Mouse (Mus musculus): ENCODE measurements around the gene Fggy. TPM values are rescaled to one million over a fixed set of nuclear protein-coding genes. Genes with fewer than 3 reads are reported as not detected.

The Fggy gene
- polyA plus RNA-seq, 1 experiment from 2014 or later, result 6.4 TPM

GRCm38 (mm10) chr4:95917703-95918102 lies 360.4 kb downstream of the Fggy start:
- peaks cover 4% of the 10 kb centered on the region; the same call in 1 of the 2 replicates for H3K4me1 ChIP-seq (ENCODE audit: control insufficient read depth, insufficient read depth, low read length)

GRCm38 (mm10) chr4:95920448-95920847 lies 363.1 kb downstream of the Fggy start:
- WGBS, result 62% methylated on average over 4 of the region's 4 CpGs
- Histone ChIP-seq H3K27me3 (ENCODE audit: control insufficient read depth, insufficient read depth, low read length) (no peaks in the 10 kb centered on the region), H3K36me3 (ENCODE audit: control insufficient read depth, insufficient read depth) (no peaks in the 10 kb centered on the region), H3K4me2 (ENCODE audit: low read depth, low read length) (no peak overlapping the region), H3K9me3 (replicated peaks; ENCODE audit: control insufficient read depth, low read length) (no peaks in the 10 kb centered on the region), H3K27ac (ENCODE audit: low read length) (no peak overlapping the region), H3K4me1 (ENCODE audit: control insufficient read depth, insufficient read depth, low read length) (peaks cover 7% of the 10 kb centered on the region; the same call in 1 of the 2 replicates), H3K9ac (ENCODE audit: low read length) (no peak overlapping the region), H3K4me3 (ENCODE audit: low read length) (no peak overlapping the region)
- no peak for ATAC-seq (replicated peaks; ENCODE audit: extremely low read depth, insufficient read depth, low FRiP score)

More at GRCm38 (mm10) chr4:95917703-95918102, 360.4 kb downstream of the Fggy start:
- no peaks in the 10 kb centered on the region for H3K36me3 ChIP-seq (ENCODE audit: control insufficient read depth, insufficient read depth)
- no peak for ATAC-seq (replicated peaks; ENCODE audit: extremely low read depth, insufficient read depth, low FRiP score)
- H3K27ac ChIP-seq (ENCODE audit: low read length), result no peak overlapping the region
- no peak overlapping the region for H3K4me3 ChIP-seq (ENCODE audit: low read length)
- WGBS, result 68% methylated on average over 6 of the region's 6 CpGs
- H3K4me2 ChIP-seq (ENCODE audit: low read depth, low read length), result no peak overlapping the region
- no peaks in the 10 kb centered on the region for H3K27me3 ChIP-seq (ENCODE audit: control insufficient read depth, insufficient read depth, low read length)
- no peak overlapping the region for H3K9ac ChIP-seq (ENCODE audit: low read length)
- H3K9me3 ChIP-seq (replicated peaks; ENCODE audit: control insufficient read depth, low read length), result no peaks in the 10 kb centered on the region

GRCm38 (mm10) chr4:95924210-95925184 lies 367.2 kb downstream of the Fggy start:
- peaks cover 3% of the 10 kb centered on the region; the same call in 1 of the 2 replicates for H3K4me1 ChIP-seq (ENCODE audit: control insufficient read depth, insufficient read depth, low read length)
- H3K4me3 ChIP-seq (ENCODE audit: low read length), result no peak overlapping the region
- no peak; the same call in 1 of the 2 replicates for ATAC-seq (replicated peaks; ENCODE audit: extremely low read depth, insufficient read depth, low FRiP score)
- H3K9ac ChIP-seq (ENCODE audit: low read length), result no peak overlapping the region
- H3K4me2 ChIP-seq (ENCODE audit: low read depth, low read length), result no peak overlapping the region
- WGBS, result 7% methylated on average over 7 of the region's 7 CpGs
- no peaks in the 10 kb centered on the region for H3K27me3 ChIP-seq (ENCODE audit: control insufficient read depth, insufficient read depth, low read length)
- H3K36me3 ChIP-seq (ENCODE audit: control insufficient read depth, insufficient read depth), result no peaks in the 10 kb centered on the region
- no peak overlapping the region for H3K27ac ChIP-seq (ENCODE audit: low read length)
- no peaks in the 10 kb centered on the region for H3K9me3 ChIP-seq (replicated peaks; ENCODE audit: control insufficient read depth, low read length)

DNA sequence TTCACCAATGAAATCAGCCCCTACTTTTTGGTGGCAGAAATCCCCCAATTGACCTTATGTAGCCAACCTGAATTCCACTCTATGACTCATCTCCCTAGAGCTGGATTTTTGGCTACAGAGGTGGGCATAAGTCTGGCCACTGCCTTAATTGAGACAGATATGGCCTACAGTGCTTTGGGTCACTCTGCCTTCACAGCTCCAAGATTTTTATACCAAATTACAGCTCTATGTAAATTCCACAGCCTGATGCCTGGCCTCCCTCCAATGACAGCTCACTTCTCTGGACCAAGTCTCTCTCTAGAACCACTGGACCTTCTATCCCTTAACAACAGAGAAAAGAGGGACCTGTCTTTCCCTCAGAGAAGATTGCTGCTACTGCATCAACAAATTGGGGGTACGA lies 371.5 kb downstream of the Fggy start:
- H3K4me1 ChIP-seq (ENCODE audit: control insufficient read depth, insufficient read depth, low read length), result peaks cover 3% of the 10 kb centered on the region; the same call in 1 of the 2 replicates

DNA sequence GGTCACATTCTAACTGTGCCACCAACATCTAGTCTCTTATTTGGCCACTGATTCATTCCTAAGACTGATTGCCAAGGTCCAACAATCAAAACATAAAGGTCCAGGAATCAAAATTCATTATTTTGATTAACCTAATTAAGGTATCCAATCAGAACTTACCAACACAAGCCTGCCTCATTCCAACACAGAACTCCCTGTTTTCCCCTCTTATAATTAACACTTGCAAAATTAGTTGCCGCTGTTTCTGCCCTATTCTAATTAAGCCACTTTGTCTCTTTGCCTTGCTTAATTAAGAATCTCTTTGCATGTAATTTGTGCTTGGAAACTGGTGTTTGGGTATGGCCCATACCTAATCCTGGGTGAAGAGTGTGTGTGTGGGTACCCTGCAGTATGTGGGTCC lies 372.6 kb downstream of the Fggy start:
- Histone ChIP-seq H3K4me2 (ENCODE audit: low read depth, low read length) (no peak overlapping the region), H3K9me3 (replicated peaks; ENCODE audit: control insufficient read depth, low read length) (no peaks in the 10 kb centered on the region), H3K36me3 (ENCODE audit: control insufficient read depth, insufficient read depth) (no peaks in the 10 kb centered on the region), H3K9ac (ENCODE audit: low read length) (no peak overlapping the region), H3K4me3 (ENCODE audit: low read length) (no peak overlapping the region), H3K27ac (ENCODE audit: low read length) (no peak overlapping the region), H3K27me3 (ENCODE audit: control insufficient read depth, insufficient read depth, low read length) (no peaks in the 10 kb centered on the region), H3K4me1 (ENCODE audit: control insufficient read depth, insufficient read depth, low read length) (no peaks in the 10 kb centered on the region)
- 87% methylated on average over 1 of the region's 1 CpGs for WGBS
- ATAC-seq (replicated peaks; ENCODE audit: extremely low read depth, insufficient read depth, low FRiP score), result no peak

More for the DNA sequence above, 371.5 kb downstream of the Fggy start:
- no peak overlapping the region for H3K9ac ChIP-seq (ENCODE audit: low read length)
- no peaks in the 10 kb centered on the region for H3K9me3 ChIP-seq (replicated peaks; ENCODE audit: control insufficient read depth, low read length)
- no peak overlapping the region for H3K27ac ChIP-seq (ENCODE audit: low read length)
- H3K4me3 ChIP-seq (ENCODE audit: low read length), result no peak overlapping the region
- H3K27me3 ChIP-seq (ENCODE audit: control insufficient read depth, insufficient read depth, low read length), result no peaks in the 10 kb centered on the region
- H3K4me2 ChIP-seq (ENCODE audit: low read depth, low read length), result no peak overlapping the region
- WGBS, result 85% methylated on average over 1 of the region's 1 CpGs
- ATAC-seq (replicated peaks; ENCODE audit: extremely low read depth, insufficient read depth, low FRiP score), result no peak
- no peaks in the 10 kb centered on the region for H3K36me3 ChIP-seq (ENCODE audit: control insufficient read depth, insufficient read depth)

DNA sequence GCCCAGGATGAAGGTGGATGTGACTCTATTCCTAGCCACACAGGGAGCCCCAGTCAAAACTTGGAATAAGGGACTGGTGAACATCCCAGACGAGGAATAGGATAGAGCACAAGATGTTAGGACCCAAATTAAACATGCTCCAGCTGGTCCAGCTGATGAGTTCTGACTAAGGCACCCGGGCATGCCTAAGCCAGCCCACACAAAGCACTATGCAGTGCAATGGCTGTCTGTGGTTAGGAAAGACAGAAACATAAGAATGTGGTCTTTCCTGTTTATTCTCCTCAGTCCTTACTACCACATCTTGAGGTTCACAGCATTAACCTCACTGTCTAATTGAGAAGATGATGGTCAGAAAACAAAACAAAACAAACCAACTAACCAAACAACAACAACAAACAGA lies 374.0 kb downstream of the Fggy start:
- no peak overlapping the region for H3K4me3 ChIP-seq (ENCODE audit: low read length)
- H3K4me2 ChIP-seq (ENCODE audit: low read depth, low read length), result no peak overlapping the region
- 45% methylated on average over 2 of the region's 2 CpGs for WGBS
- H3K4me1 ChIP-seq (ENCODE audit: control insufficient read depth, insufficient read depth, low read length), result no peaks in the 10 kb centered on the region
- H3K9me3 ChIP-seq (replicated peaks; ENCODE audit: control insufficient read depth, low read length), result no peaks in the 10 kb centered on the region
- H3K9ac ChIP-seq (ENCODE audit: low read length), result no peak overlapping the region
- H3K27ac ChIP-seq (ENCODE audit: low read length), result no peak overlapping the region
- no peak for ATAC-seq (replicated peaks; ENCODE audit: extremely low read depth, insufficient read depth, low FRiP score)
- H3K36me3 ChIP-seq (ENCODE audit: control insufficient read depth, insufficient read depth), result no peaks in the 10 kb centered on the region
- no peaks in the 10 kb centered on the region for H3K27me3 ChIP-seq (ENCODE audit: control insufficient read depth, insufficient read depth, low read length)

- Histone ChIP-seq H3K4me1 (ENCODE audit: control insufficient read depth, insufficient read depth, low read length) (no peaks in the 10 kb centered on the region), H3K9ac (ENCODE audit: low read length) (no peak overlapping the region), H3K4me2 (ENCODE audit: low read depth, low read length) (no peak overlapping the region), H3K36me3 (ENCODE audit: control insufficient read depth, insufficient read depth) (no peaks in the 10 kb centered on the region), H3K27me3 (ENCODE audit: control insufficient read depth, insufficient read depth, low read length) (no peaks in the 10 kb centered on the region), H3K4me3 (ENCODE audit: low read length) (no peak overlapping the region), H3K9me3 (replicated peaks; ENCODE audit: control insufficient read depth, low read length) (no peaks in the 10 kb centered on the region), H3K27ac (ENCODE audit: low read length) (no peak overlapping the region)
- no peak for ATAC-seq (replicated peaks; ENCODE audit: extremely low read depth, insufficient read depth, low FRiP score)
- WGBS, result 79% methylated on average over 9 of the region's 9 CpGs
These were observed 376.6 kb downstream of the Fggy start for GRCm38 (mm10) chr4:95933801-95934356.

DNA sequence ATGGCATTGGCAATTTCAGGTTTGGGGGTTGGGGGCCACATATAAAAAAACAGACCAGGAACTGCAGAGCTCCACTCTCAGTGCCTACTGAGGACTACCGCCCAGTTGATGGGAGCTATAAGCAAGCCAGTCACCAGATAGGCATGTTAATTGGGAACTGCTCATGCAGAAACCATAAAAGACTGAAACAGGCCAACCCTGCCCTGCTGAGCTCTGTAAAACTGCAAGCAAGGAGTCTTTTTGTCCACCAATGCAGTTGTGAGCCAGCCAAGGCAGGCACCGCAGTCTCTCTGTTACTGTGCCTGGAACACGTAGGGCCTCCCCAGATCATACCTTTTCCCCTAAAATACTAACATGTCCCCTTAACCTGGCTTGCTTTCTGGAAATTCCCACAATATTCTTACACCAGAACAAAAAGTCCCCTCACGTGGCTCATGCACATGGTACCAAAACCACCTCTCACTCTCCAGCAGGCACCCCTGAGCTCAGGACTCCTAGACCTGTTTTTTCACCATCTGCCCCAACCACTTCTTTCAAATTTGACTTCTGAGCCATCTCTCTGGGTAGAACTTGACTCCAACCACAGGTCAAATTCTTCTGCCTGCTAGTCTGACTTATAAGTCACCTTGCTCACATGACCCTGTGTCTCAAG lies 377.2 kb downstream of the Fggy start:
- no peak overlapping the region for H3K4me3 ChIP-seq (ENCODE audit: low read length)
- H3K27ac ChIP-seq (ENCODE audit: low read length), result no peak overlapping the region
- no peak overlapping the region for H3K4me2 ChIP-seq (ENCODE audit: low read depth, low read length)
- ATAC-seq (replicated peaks; ENCODE audit: extremely low read depth, insufficient read depth, low FRiP score), result no peak
- H3K36me3 ChIP-seq (ENCODE audit: control insufficient read depth, insufficient read depth), result no peaks in the 10 kb centered on the region
- no peaks in the 10 kb centered on the region for H3K4me1 ChIP-seq (ENCODE audit: control insufficient read depth, insufficient read depth, low read length)
- no peaks in the 10 kb centered on the region for H3K27me3 ChIP-seq (ENCODE audit: control insufficient read depth, insufficient read depth, low read length)
- 87% methylated on average over 4 of the region's 4 CpGs for WGBS
- no peak overlapping the region for H3K9ac ChIP-seq (ENCODE audit: low read length)
- no peaks in the 10 kb centered on the region for H3K9me3 ChIP-seq (replicated peaks; ENCODE audit: control insufficient read depth, low read length)

DNA sequence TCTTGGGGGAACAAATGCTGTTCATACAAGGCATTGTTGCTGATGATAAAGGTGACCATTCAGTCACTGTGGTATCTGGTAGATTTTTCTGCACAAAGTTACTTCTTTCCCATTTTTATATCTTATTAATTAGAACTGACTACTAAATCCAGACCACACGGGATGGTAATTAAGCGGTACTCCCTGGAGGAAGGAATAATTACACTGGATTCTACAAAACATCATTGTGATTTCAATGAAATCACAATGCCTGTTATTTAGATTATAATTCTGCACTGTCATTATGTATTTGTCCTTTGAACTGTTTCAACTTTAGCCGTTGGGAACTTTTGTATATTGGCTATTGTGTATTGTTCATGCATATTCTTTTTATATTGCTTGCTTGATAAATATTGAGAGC lies 381.4 kb downstream of the Fggy start:
- Histone ChIP-seq H3K4me1 (ENCODE audit: control insufficient read depth, insufficient read depth, low read length) (no peaks in the 10 kb centered on the region), H3K27me3 (ENCODE audit: control insufficient read depth, insufficient read depth, low read length) (no peaks in the 10 kb centered on the region), H3K9ac (ENCODE audit: low read length) (no peak overlapping the region), H3K36me3 (ENCODE audit: control insufficient read depth, insufficient read depth) (no peaks in the 10 kb centered on the region), H3K27ac (ENCODE audit: low read length) (no peak overlapping the region), H3K9me3 (replicated peaks; ENCODE audit: control insufficient read depth, low read length) (no peaks in the 10 kb centered on the region), H3K4me3 (ENCODE audit: low read length) (no peak overlapping the region), H3K4me2 (ENCODE audit: low read depth, low read length) (no peak overlapping the region)
- ATAC-seq (replicated peaks; ENCODE audit: extremely low read depth, insufficient read depth, low FRiP score), result no peak
- 80% methylated on average over 3 of the region's 3 CpGs for WGBS

All from heart, embryonic 16.5 days (tissue).